Mouse (Mus musculus) left cerebral cortex, adult 2 months (tissue): ENCODE measurements around the gene Pfdn5. TPM values are rescaled to one million over a fixed set of nuclear protein-coding genes. Genes with fewer than 3 reads are reported as not detected.
"Not testable (repeated sequence)": the region's sequence is repeated elsewhere in the genome, so short reads cannot be mapped to it uniquely, and the experiment has no call there.

Experiments
- DNase-seq, 2 experiments: peaks; one replicate each; pipeline ENCODE4 v3.0.0; 2021 to 2022; ENCODE audit warnings: low spot score in 2 of 2, mixed read lengths in 1 of 2; ENCODE audit errors: extremely low spot score in 1 of 2
- H3K27ac ChIP-seq: fragments of 200-600 bp; 2 replicates; pipeline ENCODE4 v1.8.1; 2022
- H3K4me3 ChIP-seq: fragments of 200-600 bp; 2 replicates; pipeline ENCODE4 v1.8.1; 2022
- CTCF ChIP-seq: fragments of 200-600 bp; IDR thresholded peaks from 2 replicates; pipeline ENCODE4 v1.8.1; 2022; ENCODE audit warnings: antibody characterized with exemption, mild to moderate bottlenecking, moderate library complexity
- intact Hi-C: fragments of 180-260 bp; cut with DNase I; formaldehyde crosslinking; loops from one replicate; pipeline ENCODE4 v1.15.1; 2025
- total RNA-seq, 2 experiments: library from RNA; stranded (reverse); gene quantifications; 2 replicates each; pipeline ENCODE4 v1.2.3; 2021

The Pfdn5 gene
- total RNA-seq, 2 experiments from 2014 or later: 408 to 428 TPM

DNA sequence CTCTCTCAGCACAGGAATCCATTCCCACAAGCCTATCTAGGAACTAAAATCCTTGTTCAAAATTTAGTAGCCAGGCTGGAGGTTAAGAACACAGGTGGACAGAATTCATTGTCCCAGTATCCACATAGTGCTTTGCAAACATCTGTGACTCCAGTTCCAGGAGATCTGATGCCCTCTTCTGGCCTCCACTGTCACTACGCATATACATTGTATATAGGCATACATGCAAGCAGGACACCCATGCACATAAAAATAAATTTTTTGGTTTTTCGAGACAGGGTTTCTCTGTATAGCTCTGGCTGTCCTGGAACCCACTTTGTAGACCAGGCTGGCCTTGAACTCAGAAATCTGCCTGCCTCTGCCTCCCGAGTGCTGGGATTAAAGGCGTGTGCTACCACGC is 10.0 kb downstream of the Pfdn5 start:
- H3K27ac ChIP-seq, H3K4me3 ChIP-seq, DNase-seq, intact Hi-C loops: not testable (repeated sequence)
- TF ChIP-seq CTCF: peak; percentile 31

DNA sequence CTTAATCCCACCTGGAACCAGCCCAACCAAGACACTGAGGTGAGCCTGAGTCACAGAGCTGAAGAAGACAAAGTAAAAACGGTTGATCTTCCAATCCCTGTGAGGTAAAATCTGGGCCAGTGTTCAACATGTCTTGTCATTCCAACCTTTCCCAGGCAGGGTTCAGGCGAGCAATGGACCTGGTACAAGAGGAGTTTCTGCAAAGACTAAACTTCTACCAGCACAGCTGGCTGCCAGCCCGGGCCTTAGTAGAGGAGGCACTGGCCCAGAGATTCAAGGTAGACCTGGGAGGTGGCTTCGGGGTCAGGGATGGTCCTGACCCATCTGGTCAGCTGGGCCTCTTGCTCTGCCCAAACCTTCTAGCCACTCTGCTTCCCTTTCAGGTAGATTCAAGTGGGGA is 11.0 kb downstream of the Pfdn5 start:
- Histone ChIP-seq H3K27ac (no peak overlapping the region), H3K4me3 (no peak overlapping the region)
- TF ChIP-seq CTCF: no peak
- intact Hi-C loops: no loop called here
- DNase-seq: no peak

DNA sequence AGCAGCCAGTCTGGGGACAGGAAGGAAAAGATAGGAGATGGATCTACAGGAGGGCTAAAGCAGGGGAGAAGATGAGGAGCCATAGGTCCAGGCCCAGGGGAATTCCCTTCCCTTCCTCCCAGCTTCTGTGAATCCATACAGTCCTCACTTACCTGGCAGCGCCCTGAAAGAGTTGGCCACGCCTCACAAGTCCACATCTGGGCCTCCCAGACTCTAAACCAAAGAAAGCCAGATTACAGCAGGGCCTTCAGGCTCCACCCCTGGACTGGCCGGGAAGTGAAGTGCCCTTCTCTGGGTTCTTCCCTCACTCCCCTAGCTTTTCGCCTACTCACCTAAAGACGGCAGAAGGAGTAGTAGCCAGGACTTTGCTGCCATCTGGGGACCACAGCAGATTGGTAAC is 13.7 kb downstream of the Pfdn5 start:
- Histone ChIP-seq H3K27ac (no peak overlapping the region), H3K4me3 (no peak overlapping the region)
- TF ChIP-seq CTCF: no peak
- no peak for DNase-seq
- intact Hi-C loops: loop anchor here (5.0 kb wide), 1 partner anchor 38 kb away; no protein-coding TSS in a partner anchor

DNA sequence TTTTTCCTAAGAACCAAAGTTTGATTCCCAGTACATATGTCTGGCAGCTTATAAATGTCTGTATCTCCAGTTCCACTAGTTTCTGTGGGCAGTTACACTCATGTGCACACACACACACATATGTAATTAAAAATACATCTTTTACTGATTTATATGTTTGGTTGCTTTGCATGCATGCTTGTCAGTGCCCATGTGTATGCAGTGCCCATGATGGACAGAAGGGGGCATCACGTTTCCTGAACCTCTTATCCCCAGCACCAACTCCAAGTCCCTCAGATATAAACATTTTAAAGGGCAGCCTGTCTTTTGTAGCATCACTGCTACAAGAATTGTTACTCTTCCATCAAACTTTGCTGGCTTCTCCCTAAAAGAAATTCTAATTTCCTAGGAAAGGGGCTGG is 15.7 kb downstream of the Pfdn5 start:
- TF ChIP-seq CTCF: peak; percentile 71
- Histone ChIP-seq H3K27ac (no peak overlapping the region), H3K4me3 (no peak overlapping the region)
- intact Hi-C loops: loop anchor here (5.0 kb wide), 1 partner anchor 36 kb away; no protein-coding TSS in a partner anchor
- no peak for DNase-seq

DNA sequence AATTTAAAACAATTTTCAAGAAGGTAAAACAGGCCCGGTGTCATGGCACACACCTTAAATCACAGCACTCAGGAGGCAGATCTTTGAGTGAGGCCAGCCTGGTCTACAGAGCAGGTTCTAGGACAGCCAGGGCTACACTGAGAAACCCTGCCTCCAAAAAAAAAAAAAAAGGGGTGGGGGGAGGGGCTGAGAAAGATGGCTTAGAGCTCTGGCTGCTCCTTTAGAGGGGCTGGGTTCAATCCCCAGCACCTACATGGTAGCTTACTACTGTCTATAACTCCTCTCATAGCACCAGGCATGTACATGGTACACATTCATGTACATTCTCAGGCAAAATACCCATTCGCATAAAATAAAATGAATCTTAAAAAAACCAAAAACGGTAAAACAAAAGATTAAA is 18.6 kb downstream of the Pfdn5 start:
- no peak for TF ChIP-seq CTCF
- intact Hi-C loops: loop anchor here (5.0 kb wide), 1 partner anchor 33 kb away; no protein-coding TSS in a partner anchor
- H3K27ac ChIP-seq: no peak overlapping the region
- no peak overlapping the region for H3K4me3 ChIP-seq
- no peak for DNase-seq

DNA sequence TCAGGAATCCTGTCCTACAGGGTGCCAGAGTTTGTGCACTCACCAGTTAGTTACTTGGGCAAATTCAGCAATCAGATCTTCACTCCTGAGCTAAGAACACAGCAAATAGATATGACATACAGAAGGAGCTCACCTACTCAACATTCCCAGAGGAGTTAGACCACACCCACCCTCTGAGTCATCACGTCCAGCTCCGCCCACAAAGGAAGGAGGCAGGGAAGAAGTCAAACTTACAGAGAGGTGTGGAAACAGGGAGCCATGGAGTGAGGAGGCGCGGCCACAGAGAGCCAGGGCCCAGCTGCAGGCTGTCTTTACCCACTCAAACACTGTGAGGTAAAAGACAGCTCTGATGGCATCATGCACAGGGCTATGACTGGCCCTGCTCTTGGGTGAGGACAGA is 20.5 kb downstream of the Pfdn5 start:
- H3K4me3 ChIP-seq: no peak overlapping the region
- no peak for TF ChIP-seq CTCF
- intact Hi-C loops: no loop called here
- DNase-seq: no peak
- no peak overlapping the region for H3K27ac ChIP-seq

DNA sequence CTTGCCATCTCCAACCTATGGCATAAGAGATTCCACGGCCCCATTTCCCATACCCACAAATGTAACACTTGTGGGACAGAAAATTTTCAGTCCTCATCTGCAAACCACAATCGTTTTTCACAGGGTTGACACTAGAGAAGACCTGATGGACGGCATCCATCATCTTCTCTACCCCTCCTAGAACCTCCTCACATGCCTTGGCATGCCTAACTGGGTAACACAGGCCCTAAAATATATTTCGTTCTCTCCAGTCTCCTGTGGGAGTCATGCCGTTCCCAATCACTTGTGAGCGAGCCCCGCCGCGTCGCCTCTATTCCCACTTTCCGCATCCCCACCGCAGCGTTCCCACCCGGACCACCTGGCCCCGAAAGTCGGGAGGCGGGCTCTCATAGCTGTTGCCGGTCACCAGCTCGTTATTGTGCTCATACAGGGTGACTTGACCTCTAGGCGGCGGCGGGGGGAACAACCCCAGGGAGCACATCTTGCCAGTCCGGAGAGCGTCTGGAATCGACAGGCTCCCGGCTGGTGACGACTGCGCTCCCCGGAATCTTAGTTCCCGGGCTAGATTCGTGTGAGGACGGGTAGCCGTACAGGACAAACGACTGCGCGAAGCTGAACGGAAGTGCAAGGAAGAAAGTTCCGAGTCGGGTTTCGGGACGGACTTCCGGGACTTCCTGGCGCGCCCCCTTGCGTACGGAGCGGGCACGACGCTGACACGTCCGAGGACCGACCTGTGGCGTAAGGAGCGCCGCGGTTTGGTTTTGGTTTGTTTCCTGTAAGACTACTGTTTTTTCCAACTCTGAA is 24.4 kb downstream of the Pfdn5 start, which contains the start of gene Aaas:
Gene Aaas (minus strand): TSS at position 634 of the 804 bp plus-strand sequence.
- peak within 1 kb of the TSS; percentile 76 for H3K27ac ChIP-seq
- intact Hi-C loops: no loop called here
- TF ChIP-seq CTCF: peak; percentile 95
- peak; percentile 95 to 96 for DNase-seq
- H3K4me3 ChIP-seq: peak within 1 kb of the TSS; percentile 74

DNA sequence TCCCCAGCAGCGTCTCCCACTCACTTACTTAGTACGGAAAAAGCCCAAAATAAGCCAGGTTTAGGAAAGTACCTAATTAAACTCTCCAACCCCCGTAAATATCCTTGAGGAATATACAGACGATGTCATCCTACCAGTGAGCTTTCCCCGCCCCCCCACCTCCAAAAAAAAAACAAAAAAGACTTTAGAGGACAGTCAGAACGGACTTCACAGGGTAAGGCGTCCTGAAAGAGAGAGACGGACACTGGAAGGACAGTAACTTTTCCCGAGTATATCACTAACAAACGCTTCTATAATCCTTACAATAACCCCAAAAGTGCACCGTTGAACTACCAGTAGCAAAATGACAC is 25.0 kb downstream of the Pfdn5 start:
- intact Hi-C loops: no loop called here
- no peak for DNase-seq
- H3K27ac ChIP-seq: peak overlapping the region; percentile 76
- H3K4me3 ChIP-seq: peak overlapping the region; percentile 74
- TF ChIP-seq CTCF: no peak

DNA sequence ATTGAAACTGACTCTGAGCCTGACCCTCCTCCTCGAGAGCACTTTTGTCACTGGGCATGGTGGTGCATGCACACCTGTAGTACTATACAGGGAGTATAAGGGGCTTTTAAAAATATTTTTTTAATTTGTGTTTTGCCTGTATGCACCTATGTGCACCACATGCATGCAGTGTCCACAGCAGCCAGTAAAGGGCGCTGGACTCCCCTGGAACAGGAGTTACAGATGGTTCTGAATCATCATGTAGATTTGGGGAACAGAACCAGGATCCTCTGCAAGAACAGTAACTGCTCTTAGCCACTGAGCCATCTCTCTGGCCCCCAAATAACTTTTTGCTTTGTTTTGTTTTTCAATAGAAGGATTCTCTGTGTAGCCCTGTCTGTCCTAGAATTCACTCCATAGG is 26.3 kb downstream of the Pfdn5 start:
- TF ChIP-seq CTCF: no peak; the same call in none of the 2 replicates
- intact Hi-C loops: no loop called here
- Histone ChIP-seq H3K27ac (no peak overlapping the region), H3K4me3 (no peak overlapping the region)
- DNase-seq: no peak

DNA sequence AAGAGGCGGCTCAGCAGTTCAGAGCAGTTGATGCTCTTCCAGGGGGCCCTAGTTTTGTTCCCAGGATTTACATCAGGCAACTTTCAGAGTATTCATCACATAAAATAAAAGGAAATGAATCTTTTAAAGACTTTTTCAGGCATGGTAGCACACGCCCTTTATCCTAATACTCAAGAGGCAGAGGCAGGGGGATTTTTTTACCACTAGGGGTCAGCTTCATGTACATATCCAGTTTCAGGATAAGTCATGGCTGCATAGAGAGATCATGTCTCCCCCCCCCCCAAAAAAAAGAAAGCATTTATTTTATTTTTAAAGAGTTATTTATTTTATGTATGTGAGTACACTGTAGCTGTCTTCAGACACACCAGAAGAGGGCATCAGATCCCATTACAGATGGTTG is 28.1 kb downstream of the Pfdn5 start:
- intact Hi-C loops: no loop called here
- TF ChIP-seq CTCF: no peak; the same call in 1 of the 2 replicates
- no peak overlapping the region for H3K4me3 ChIP-seq
- no peak for DNase-seq
- no peak overlapping the region for H3K27ac ChIP-seq

DNA sequence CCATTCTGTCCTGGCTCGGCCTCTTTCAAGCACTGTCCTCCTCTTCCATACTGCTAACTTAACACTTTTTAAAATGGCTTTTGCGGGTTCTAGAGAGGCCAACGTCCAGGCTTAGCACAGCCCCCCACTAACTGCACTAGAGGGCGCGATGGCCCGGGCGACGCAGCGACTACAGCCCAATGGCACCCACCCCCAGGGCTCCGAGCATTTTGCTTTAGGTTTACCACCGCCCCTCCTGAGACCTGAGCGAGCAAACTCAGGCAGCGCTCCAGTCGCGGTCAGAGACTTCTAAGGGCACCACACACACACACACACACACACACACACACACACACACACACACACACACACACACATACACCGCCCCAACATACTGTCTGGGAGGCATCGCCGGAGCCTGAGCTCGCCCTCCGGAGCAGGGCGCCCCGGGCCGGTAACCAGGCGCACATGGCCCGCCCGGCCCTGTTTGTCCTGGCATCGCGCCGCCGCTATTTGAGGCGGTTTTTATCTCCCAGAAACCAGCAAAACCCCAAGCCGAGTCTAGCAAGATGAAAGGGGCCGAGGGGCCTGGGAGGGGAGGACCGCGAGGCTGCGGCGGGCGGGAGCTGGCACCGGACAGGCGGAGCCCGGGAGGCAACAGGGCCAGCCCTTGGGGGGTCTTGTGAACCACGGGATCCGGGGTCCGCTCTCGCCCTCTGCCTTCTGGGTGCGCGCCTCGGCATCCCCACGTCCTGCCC is 29.4 kb downstream of the Pfdn5 start:
- DNase-seq: peak in 1 of 2 experiments; percentile 26
- TF ChIP-seq CTCF: peak; percentile 36
- H3K4me3 ChIP-seq: peak overlapping the region; percentile 55
- intact Hi-C loops: loop anchor here (1.0 kb wide), 1 partner anchor 22 kb away; no protein-coding TSS in a partner anchor
- H3K27ac ChIP-seq: peak overlapping the region; percentile 85

DNA sequence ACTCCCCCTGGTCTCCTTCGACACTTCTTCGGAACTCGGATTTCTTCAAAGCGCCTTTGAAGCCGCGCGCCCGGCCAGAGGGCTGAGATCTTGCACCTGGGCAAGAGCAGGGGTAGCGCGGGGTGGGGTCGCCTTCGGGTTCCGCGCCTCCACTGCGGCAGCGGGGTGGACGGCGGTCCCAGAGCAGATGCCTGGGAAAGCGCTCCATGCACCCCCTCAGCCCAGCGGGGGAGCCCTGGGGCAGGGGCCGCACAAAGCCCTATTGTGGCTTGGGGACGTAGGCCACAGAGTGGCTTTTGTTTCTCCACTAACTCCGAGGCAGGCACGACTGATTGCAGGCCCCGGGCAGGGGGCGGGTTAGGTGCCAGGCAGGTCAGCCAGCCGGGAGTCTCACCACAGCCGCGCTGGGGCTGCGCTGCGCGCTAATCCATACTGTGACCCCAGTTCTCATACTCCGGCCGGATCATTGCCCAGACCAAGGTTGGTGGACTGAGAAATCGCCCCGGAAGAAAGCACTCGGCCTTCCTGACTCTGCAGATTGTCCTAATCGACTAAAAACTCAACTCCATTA is 30.0 kb downstream of the Pfdn5 start:
- intact Hi-C loops: loop anchor here (1.0 kb wide), 1 partner anchor 21 kb away; no protein-coding TSS in a partner anchor
- DNase-seq: peak in 1 of 2 experiments; percentile 44
- peak overlapping the region; percentile 85 for H3K27ac ChIP-seq
- H3K4me3 ChIP-seq: peak overlapping the region; percentile 55
- TF ChIP-seq CTCF: no peak
